Mouse (Mus musculus) A20 (cell line): Measurements from ENCODE around the gene Gpr176.

Experiments used
- DNase-seq: peaks from one replicate; pipeline ENCODE4 v3.0.0-alpha.2; 2011; ENCODE audit warnings: low read depth, low spot score

The Gpr176 gene

GRCm38 (mm10) chr2:118372901-118373571 is at the start of gene Gpr176:
Gene Gpr176, minus strand, starts transcription at chr2:118373419.
- no peak for DNase-seq

GRCm38 (mm10) chr2:118422385-118422784 is 49.2 kb upstream of the Gpr176 start:
- DNase-seq, result no peak

GRCm38 (mm10) chr2:118421951-118422350 is 48.7 kb upstream of the Gpr176 start:
- no peak for DNase-seq

- DNase-seq, result no peak
These were observed 44.9 kb upstream of the Gpr176 start for GRCm38 (mm10) chr2:118418076-118418475.

- no peak for DNase-seq
These were observed 42.6 kb upstream of the Gpr176 start for GRCm38 (mm10) chr2:118415601-118416355.

- DNase-seq, result no peak
These were observed 39.6 kb upstream of the Gpr176 start for GRCm38 (mm10) chr2:118412821-118413220.

GRCm38 (mm10) chr2:118408336-118408895 is 35.2 kb upstream of the Gpr176 start:
- no peak for DNase-seq

- no peak for DNase-seq
These were observed 33.6 kb upstream of the Gpr176 start for GRCm38 (mm10) chr2:118406811-118407210.

- DNase-seq, result no peak
These were observed 32.3 kb upstream of the Gpr176 start for GRCm38 (mm10) chr2:118405568-118405967.

- DNase-seq, result no peak
These were observed 31.1 kb upstream of the Gpr176 start for GRCm38 (mm10) chr2:118404336-118404735.

GRCm38 (mm10) chr2:118401834-118402727 is 28.9 kb upstream of the Gpr176 start:
- DNase-seq, result no peak

GRCm38 (mm10) chr2:118399751-118400150 is 26.5 kb upstream of the Gpr176 start:
- DNase-seq, result no peak

- DNase-seq, result peak; percentile 54
These were observed 18.0 kb upstream of the Gpr176 start for GRCm38 (mm10) chr2:118391201-118391600.

GRCm38 (mm10) chr2:118390072-118390471 is 16.9 kb upstream of the Gpr176 start:
- peak; percentile 61 for DNase-seq

- peak; percentile 45 for DNase-seq
These were observed 16.4 kb upstream of the Gpr176 start for GRCm38 (mm10) chr2:118389569-118389968.

GRCm38 (mm10) chr2:118388341-118389335 is 15.4 kb upstream of the Gpr176 start, which contains the start of gene Eif2ak4:
Gene Eif2ak4, plus strand, starts transcription at chr2:118388618.
- peak; percentile 100 for DNase-seq

- DNase-seq, result no peak
These were observed 10.2 kb upstream of the Gpr176 start for GRCm38 (mm10) chr2:118383387-118383786.

GRCm38 (mm10) chr2:118379756-118380155 is 6.5 kb upstream of the Gpr176 start:
- no peak for DNase-seq

GRCm38 (mm10) chr2:118375931-118376330 is 2.7 kb upstream of the Gpr176 start:
- DNase-seq, result no peak

- no peak for DNase-seq
These were observed 2.3 kb upstream of the Gpr176 start for GRCm38 (mm10) chr2:118375522-118375921.
